Mouse (Mus musculus) small intestine, adult 2 months (tissue): ENCODE results near the gene Tceal3.
"Not testable (repeated sequence)": the region's sequence is repeated elsewhere in the genome, so short reads cannot be mapped to it uniquely, and the experiment has no call there.

ENCODE experiments used
- CTCF ChIP-seq: fragments of 200-500 bp; IDR thresholded peaks from 2 replicates; pipeline ENCODE4 v1.5.1; 2012; ENCODE audit warnings: low read depth, mild to moderate bottlenecking, control low read depth, inconsistent platforms, low read length, moderate library complexity, mixed read lengths; ENCODE audit not compliant: insufficient replicate concordance, insufficient read length; ENCODE audit errors: extremely low read depth
- POLR2A ChIP-seq: fragments of 200-500 bp; IDR thresholded peaks from 2 replicates; pipeline ENCODE4 v1.6.1; 2012; ENCODE audit warnings: low read depth, mild to moderate bottlenecking, control low read depth, inconsistent platforms, low read length, moderate library complexity

DNA sequence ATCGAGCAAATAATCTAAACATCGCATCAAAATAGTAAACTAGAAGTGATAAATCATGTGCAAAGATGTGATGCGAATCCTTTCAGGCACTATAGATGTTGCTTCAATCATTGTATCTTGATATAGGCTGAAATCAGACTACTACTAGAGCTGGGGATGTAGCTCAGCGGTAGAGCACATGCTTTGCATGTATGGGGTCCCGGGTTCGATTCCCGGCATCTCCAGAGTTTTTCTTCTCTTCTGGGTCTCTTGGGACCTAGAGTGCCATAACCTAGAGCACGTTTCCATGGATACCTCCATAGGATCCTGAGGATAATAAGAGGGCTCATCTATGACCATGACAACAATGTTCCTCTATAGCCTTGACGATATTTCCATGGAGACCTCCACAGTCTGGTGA, 21.5 kb upstream of the Tceal3 start:
- TF ChIP-seq POLR2A, CTCF: not testable (repeated sequence)
